Mouse (Mus musculus) kidney, postnatal 36 days (tissue): ENCODE data around the gene Slc16a5.
"Not testable (repeated sequence)": the region's sequence is repeated elsewhere in the genome, so short reads cannot be mapped to it uniquely, and the experiment has no call there.

Experiments used
- DNase-seq, 2 experiments: peaks; one replicate each; pipeline ENCODE4 v3.0.0; 2021 to 2022; ENCODE audit warnings: mixed read lengths in 2 of 2

Slc16a5 gene

GRCm38 (mm10) chr11:115483278-115483677 is 21.0 kb downstream of the Slc16a5 start:
- DNase-seq: no peak

DNA sequence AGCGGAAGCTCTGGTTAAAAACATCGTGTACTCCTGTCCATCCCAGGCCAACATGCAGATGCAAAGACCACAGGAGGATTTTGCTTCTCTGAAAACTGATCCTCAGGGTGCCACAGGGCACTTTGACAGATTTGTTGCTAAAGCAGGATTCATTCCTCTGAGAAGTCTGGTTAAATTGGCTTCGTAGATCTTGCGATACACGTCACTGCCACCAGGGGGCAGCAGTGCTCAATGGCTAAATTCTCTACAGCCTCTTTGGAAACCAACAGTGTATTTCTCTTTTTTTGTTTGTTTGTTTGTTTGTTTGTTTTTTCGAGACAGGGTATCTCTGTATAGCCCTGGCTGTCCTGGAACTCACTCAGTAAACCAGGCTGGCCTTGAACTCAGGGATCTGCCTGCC is 21.5 kb downstream of the Slc16a5 start:
- peak; percentile 59 to 86 for DNase-seq

DNA sequence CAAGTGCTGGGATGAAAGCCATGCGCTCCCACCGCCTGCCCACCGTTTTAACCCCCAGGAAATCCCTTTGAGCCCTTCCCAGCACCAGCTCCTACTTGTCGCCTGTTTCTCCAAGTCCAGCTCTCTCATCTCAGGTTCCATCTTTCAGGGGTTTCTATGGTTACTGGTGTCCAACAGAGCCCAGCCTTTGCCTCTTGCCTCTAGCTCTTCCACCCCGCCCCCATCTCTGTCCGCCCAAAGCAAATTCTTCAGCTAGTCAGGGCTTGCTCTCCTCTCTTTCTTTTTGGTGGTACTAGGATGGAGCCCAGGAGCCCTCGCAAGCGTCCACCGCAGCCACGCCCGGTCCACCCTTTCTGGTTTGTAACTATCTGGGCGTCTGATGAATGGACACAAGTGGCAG is 22.9 kb downstream of the Slc16a5 start:
- no peak for DNase-seq

GRCm38 (mm10) chr11:115488551-115489104 is 26.4 kb downstream of the Slc16a5 start:
- DNase-seq: no peak

- no peak for DNase-seq
Measured at GRCm38 (mm10) chr11:115490441-115491355, 28.4 kb downstream of the Slc16a5 start.

- peak; percentile 87 to 91 for DNase-seq
Measured at GRCm38 (mm10) chr11:115491356-115492083, 29.2 kb downstream of the Slc16a5 start, which contains the start of gene Nt5c. Gene Nt5c, minus strand, starts transcription at chr11:115491862.

DNA sequence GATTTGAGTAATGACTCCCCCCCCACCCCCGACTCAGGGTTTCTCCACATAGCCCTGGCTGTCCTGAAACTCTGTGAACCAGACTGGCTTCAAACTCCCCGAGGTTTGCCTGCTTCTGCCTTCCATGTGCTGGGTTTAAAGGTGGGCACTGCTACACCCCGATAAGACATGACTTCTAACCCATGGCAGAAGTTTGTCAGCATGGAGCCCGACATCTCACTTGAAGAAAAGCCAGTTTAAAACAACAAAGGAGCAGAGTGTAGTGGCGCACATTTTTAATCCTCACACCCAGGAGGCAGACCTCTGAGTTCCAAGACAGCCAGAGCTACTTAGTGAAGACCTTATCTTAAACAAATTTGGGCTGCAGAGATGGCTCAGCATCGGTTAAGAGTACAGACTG is 30.1 kb downstream of the Slc16a5 start:
- DNase-seq: no peak

- not testable (repeated sequence) for DNase-seq
Measured at GRCm38 (mm10) chr11:115496559-115496958, 34.3 kb downstream of the Slc16a5 start.

- no peak for DNase-seq
Measured at GRCm38 (mm10) chr11:115502636-115503035, 40.4 kb downstream of the Slc16a5 start.

DNA sequence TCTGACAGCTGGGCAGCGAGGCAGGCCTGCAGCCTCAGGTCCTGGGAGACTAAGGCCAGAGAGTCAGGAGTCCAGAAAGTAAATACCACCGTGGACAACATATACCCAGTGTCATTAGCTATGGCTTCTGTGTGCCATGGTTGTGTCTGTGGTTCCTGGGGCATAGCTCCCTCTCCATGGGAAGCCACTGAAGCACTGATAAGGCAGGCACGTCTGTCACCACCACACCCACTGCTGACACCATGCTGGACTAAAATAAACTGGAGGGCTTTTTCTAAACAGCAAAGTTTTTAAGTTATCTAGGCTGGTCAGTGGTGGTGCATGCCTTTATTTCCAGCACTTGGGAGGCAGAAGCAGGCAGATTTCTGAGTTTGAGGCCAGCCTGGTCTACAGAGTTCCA is 44.3 kb downstream of the Slc16a5 start:
- DNase-seq: no peak

- DNase-seq: no peak
Measured at GRCm38 (mm10) chr11:115508061-115508460, 45.8 kb downstream of the Slc16a5 start.

DNA sequence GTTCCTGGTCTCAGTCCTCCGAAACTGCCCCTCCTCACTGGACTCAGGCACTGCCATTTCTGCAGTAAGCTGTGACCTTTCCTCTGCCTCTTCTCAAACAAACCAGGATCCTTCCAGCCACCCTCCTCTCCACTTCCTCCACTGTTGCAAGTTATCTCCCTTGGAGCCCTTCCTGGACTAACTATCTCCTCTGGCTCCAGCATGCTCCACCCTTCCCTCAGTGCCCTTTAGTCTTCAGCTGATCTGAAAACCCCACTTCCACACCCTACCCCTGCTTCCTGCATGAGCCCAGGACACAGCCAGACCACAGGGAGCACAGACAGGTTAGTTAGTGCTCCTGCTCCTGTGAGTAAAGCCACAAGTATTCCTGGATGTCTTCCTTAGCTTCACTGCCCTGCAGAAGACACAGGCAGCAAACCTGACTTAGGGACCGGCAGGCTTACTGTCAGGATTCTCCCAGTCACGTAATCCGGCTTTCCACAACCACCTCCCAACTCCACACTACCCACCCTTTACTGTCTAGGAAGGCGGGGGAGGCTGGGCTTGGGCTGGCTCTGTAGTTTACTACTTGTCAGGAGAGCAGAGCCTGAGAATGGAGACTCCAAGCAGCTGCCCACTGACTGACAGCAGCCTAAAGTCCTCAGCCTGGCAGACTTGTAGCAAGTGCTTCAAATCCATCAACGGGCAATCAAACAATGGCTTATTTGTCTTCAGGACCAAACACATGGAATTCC is 47.7 kb downstream of the Slc16a5 start:
- no peak for DNase-seq

- no peak for DNase-seq
Measured at GRCm38 (mm10) chr11:115510507-115510888, 48.2 kb downstream of the Slc16a5 start.

DNA sequence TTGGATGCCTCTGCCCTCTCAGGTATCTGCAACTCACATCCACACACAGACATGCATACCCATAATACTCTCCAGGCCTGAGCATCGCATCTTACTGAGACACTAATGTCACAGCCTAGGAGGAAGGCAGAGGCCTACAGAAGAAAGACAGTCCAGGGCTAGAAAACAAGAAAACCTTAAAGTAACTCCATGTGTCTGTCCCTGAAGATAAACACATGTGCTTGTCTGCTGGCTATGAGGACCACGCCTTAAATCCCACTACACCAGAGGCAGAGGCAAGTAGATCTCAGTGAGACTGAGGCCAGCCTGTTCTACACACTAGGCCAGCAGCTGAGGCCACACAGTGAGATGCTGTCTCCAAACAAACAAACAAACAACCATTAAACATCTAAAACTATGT is 48.8 kb downstream of the Slc16a5 start:
- no peak for DNase-seq

- no peak for DNase-seq
Measured at GRCm38 (mm10) chr11:115512004-115512403, 49.7 kb downstream of the Slc16a5 start.

- DNase-seq: no peak
Measured at GRCm38 (mm10) chr11:115512407-115513183, 50.3 kb downstream of the Slc16a5 start.

DNA sequence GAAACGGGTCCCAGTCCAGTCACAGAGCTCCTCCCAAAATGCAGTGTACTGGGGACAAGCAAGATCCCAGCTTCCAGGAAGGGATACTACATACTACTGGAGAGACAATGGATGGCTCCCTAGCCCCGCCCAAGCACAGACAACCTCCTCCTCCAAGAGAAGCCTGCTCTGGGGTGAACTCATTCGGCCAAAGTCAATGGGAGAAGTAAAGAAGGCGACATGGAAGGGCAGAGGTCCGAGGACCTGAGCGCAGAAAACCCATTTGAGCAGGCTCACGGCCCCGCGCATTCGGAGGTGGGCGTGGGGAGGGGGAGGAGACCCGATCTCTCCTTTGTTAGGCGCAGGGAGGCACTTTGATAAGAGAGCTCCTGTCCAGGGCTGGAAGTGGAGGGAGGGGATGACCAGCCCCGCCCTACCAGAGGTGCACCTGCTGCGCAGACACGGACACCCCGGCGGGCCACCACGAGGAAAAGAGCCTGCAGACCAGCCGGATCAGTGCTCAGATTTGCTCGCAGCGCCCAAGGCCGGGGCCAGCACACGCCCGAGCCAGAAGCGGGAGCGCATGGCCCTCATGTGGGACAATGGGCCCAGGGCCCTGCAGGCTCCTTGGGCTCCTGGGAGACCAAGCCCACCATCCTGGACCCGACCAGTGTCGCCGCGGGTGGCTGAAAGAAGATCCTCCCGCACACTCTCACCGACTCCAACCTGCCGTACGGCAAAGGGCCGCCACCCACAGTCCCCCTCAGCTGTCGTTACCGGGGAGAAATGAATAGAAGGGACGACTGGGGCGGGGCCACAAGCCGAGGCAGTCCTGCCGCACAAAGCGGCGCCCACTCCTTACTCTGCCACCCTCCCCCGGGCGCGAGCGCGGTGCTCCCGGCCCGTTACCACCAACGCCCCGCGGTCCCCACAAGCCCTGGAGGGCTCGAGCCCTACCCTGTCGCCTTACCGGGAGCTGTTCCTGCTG is 51.3 kb downstream of the Slc16a5 start:
- DNase-seq: peak; percentile 30 to 60

GRCm38 (mm10) chr11:115514238-115514663 is 52.0 kb downstream of the Slc16a5 start, which contains the start of gene Jpt1:
Gene Jpt1, minus strand, starts transcription at chr11:115514387.
- DNase-seq: peak; percentile 97 to 98

DNA sequence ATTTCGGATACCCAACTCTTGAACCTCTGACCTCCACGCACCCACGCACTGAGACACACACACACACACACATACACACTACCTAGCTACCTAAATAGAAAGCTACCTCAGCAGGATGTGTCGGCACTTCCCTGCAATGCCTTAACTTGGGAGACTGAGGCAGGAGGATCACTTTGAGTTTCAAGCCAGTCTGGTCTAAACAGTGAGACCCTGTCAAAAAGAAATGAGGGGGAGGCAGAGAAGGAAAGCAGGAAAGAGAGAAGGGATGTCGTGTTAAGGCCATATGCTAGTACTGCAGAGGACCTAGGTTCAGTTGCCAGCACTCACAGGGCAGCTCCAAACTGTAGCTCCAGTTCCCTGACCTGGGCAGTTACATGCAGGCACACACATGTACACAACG is 52.7 kb downstream of the Slc16a5 start:
- no peak for DNase-seq

GRCm38 (mm10) chr11:115516942-115517341 is 54.7 kb downstream of the Slc16a5 start:
- DNase-seq: no peak

- no peak for DNase-seq
Measured at GRCm38 (mm10) chr11:115518693-115519092, 56.4 kb downstream of the Slc16a5 start.
